Mouse (Mus musculus): ENCODE data around the gene 1110032A03Rik. TPM values are rescaled to one million over a fixed set of nuclear protein-coding genes. Genes with fewer than 3 reads are reported as not detected.

1110032A03Rik gene
- 28.1 and 38.2 TPM in 2 replicates for total RNA-seq (2015; ENCODE audit: low replicate concordance)
- total RNA-seq (2017; ENCODE audit: low replicate concordance) = 15.9 and 21.1 TPM in 2 replicates

- peak; percentile 79 for ATAC-seq (replicated peaks; ENCODE audit: low FRiP score, poor library complexity, severe bottlenecking)
Measured at GRCm38 (mm10) chr9:50774991-50775612, at the start of gene 1110032A03Rik, which contains the start of gene Alg9. Gene 1110032A03Rik, minus strand, starts transcription at chr9:50775520. Gene Alg9, plus strand, starts transcription at chr9:50775019.

DNA sequence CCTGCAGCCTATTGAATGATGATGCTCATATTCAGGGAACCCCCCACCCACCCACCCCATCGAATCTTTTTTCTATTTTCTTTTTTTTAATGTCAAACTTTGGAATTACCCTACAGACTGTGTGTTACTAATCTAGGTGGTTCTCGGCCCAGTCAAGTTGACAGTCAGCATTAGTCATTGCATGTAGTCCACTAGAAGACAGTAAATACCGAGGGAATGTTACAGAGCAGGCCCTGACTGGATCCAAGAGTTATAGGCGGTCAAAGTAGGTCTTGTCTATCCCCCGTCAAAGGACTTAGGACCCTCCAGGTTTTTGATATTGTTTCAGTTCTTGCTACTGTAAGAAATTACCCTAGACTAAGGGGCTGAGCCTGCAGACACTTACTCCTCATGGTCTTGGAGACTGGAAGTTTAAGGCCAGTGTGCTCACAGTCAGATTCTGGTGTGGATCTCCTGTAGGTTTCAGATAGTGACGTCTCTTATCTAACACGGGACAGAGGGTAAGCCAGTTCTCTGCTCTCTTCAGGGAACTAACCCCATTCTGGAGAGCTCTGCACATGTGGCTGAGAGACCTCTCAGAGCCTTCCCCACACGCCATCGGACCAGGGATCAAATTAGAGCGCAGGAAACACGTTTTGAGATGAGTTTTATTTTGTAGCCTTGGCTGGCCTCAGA lies 48.6 kb upstream of the 1110032A03Rik start:
- peak; percentile 96 for ATAC-seq (replicated peaks; ENCODE audit: low FRiP score, poor library complexity, severe bottlenecking)

DNA sequence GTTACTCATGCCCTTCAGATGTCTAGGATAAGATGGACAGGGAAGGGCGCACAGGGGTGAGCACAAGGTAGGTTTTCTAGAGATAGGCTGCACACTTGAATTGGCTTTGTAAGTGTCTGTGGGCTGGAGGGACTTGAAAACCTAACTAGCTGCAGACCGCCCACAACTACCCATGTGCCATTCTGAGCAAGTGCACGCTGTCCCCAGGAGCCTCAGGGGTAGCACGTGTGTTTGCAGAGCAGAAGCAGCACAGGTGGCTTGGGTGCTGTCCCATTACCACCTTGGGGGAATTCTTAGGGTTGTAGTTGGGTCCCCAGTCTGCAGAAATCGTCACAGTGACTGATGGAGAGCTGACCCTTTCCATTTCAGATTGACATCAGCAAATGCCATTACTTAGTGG lies 46.9 kb upstream of the 1110032A03Rik start:
- no peak for ATAC-seq (replicated peaks; ENCODE audit: low FRiP score, poor library complexity, severe bottlenecking)

GRCm38 (mm10) chr9:50821651-50822050 lies 46.3 kb upstream of the 1110032A03Rik start:
- ATAC-seq (replicated peaks; ENCODE audit: low FRiP score, poor library complexity, severe bottlenecking) = no peak

DNA sequence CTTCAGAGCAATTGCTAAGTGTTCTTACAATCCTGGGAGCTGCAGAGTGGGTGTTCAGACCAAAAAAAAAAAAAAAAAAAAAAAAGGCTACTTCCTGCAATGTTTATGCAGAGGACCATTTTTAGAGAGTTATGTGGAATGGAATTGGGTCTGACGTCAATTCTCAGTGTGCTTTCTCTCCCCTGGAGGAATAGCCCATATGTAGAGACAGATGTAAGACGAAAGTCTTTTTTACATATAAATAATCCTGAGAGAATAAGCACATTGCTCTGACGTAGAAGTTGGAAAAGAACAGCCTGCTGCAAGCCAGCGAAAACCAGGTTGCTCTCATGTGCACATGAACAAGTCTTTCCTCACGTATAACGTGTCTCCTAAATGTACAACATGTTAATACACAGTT lies 44.4 kb upstream of the 1110032A03Rik start:
- ATAC-seq (replicated peaks; ENCODE audit: low FRiP score, poor library complexity, severe bottlenecking) = no peak

DNA sequence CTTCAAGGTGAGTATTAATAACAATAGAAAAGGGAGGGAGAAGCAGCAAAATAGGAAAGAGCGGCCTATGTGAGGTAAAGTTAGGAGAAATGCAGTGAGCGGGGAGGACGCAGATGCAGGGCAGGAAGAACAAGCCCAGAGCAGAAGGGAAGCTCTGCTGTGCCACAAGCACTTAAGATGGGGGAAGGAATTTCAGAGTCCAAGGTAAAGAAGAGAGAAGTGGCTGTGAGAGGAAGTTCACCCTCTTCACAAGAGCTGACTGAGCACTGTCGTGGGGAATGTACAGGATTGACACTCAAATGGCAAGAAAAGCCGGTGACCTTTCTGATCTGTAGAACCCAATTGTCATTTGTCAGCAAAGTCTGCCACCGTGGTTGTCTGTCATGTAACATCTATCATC lies 42.7 kb upstream of the 1110032A03Rik start:
- ATAC-seq (replicated peaks; ENCODE audit: low FRiP score, poor library complexity, severe bottlenecking) = no peak

DNA sequence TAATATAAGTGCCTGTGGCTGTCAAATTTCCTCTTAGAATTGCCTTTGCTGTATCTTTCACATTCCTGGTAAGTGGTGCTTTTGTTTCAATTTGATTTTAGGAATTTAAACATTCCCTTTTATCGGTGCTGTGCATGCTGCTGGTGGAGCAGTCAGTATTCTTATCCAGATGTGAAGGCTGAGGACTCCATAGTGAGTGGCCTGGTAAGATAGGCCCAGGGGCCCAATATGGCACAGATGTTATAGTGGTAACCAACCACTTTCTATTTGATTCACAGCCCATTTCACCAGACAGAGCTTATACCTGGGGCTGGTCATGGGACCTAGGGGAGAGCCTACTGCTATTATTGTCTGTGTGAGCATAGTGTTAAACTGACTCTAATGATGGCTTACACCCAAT lies 41.2 kb upstream of the 1110032A03Rik start:
- ATAC-seq (replicated peaks; ENCODE audit: low FRiP score, poor library complexity, severe bottlenecking) = peak; percentile 92

- ATAC-seq (replicated peaks; ENCODE audit: low FRiP score, poor library complexity, severe bottlenecking) = no peak
Measured at GRCm38 (mm10) chr9:50815666-50816065, 40.3 kb upstream of the 1110032A03Rik start.

GRCm38 (mm10) chr9:50813796-50814195 lies 38.5 kb upstream of the 1110032A03Rik start:
- peak; percentile 43 for ATAC-seq (replicated peaks; ENCODE audit: low FRiP score, poor library complexity, severe bottlenecking)

DNA sequence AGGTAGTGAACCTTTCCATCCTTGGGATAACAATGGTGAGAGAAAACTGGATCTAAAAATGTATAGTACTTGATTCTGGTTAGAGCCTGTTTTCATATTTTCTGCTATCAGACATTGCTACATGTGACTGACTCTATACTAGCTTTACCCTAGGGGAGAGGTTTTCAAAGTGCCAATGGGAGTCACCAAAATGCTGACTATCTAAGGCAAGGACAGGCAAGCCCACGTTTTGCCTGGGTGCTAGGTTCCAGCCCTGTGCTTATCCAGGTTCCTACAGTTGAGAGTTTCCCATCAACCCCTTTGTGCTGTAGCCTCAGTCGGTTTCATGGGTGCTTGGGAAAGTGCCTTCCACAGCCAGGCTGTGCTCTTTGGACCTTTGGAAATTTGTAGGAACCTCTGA lies 36.4 kb upstream of the 1110032A03Rik start:
- ATAC-seq (replicated peaks; ENCODE audit: low FRiP score, poor library complexity, severe bottlenecking) = peak; percentile 60

DNA sequence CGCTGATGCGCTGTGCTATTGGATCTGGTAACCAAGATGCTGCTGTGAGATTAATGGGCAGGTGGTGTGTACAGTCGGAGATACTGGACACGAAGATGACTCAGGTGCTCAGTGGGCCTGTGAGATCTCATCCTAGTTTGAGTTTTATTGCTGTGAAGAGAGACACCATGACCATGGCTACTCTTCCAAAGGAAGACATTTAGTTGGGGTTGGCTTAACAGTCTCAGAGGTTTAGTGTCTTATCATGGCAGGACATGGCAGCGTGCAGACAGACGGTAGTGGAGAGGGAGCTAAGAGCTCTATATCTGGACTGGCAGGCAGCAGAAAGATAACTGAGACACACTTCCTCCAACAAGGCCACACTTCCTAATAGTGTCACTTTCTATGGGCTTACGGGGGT lies 35.9 kb upstream of the 1110032A03Rik start:
- peak; percentile 87 for ATAC-seq (replicated peaks; ENCODE audit: low FRiP score, poor library complexity, severe bottlenecking)

- ATAC-seq (replicated peaks; ENCODE audit: low FRiP score, poor library complexity, severe bottlenecking) = no peak
Measured at GRCm38 (mm10) chr9:50809146-50809545, 33.8 kb upstream of the 1110032A03Rik start.

- ATAC-seq (replicated peaks; ENCODE audit: low FRiP score, poor library complexity, severe bottlenecking) = no peak
Measured at GRCm38 (mm10) chr9:50808471-50808870, 33.2 kb upstream of the 1110032A03Rik start.

- peak; percentile 92 for ATAC-seq (replicated peaks; ENCODE audit: low FRiP score, poor library complexity, severe bottlenecking)
Measured at GRCm38 (mm10) chr9:50803055-50803671, 27.8 kb upstream of the 1110032A03Rik start.

GRCm38 (mm10) chr9:50800985-50801384 lies 25.7 kb upstream of the 1110032A03Rik start:
- peak; percentile 56; the same call in 1 of the 2 replicates for ATAC-seq (replicated peaks; ENCODE audit: low FRiP score, poor library complexity, severe bottlenecking)

GRCm38 (mm10) chr9:50798368-50798767 lies 23.0 kb upstream of the 1110032A03Rik start:
- ATAC-seq (replicated peaks; ENCODE audit: low FRiP score, poor library complexity, severe bottlenecking) = no peak

DNA sequence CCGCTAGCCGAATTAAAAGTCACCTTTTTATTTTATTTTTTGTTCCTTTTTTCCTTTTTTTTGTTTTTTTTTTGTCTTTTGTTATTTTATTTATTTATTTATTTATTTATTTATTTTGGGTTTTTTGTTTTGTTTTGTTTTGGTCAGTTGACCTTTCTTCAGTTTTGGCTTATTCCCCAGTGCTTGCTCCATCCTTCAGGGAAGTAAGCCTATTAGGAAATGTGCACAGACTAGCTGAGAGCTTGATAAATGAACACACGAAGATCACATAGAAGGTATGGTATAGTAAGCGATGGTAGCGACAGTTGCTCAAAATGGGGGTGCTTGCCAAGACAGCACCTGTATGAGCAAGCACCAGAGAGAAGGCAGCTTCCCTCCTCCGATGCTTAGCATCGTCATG lies 22.3 kb upstream of the 1110032A03Rik start:
- ATAC-seq (replicated peaks; ENCODE audit: low FRiP score, poor library complexity, severe bottlenecking) = no peak

- ATAC-seq (replicated peaks; ENCODE audit: low FRiP score, poor library complexity, severe bottlenecking) = no peak
Measured at GRCm38 (mm10) chr9:50796776-50797175, 21.5 kb upstream of the 1110032A03Rik start.

GRCm38 (mm10) chr9:50795266-50795665 lies 19.9 kb upstream of the 1110032A03Rik start:
- ATAC-seq (replicated peaks; ENCODE audit: low FRiP score, poor library complexity, severe bottlenecking) = no peak

DNA sequence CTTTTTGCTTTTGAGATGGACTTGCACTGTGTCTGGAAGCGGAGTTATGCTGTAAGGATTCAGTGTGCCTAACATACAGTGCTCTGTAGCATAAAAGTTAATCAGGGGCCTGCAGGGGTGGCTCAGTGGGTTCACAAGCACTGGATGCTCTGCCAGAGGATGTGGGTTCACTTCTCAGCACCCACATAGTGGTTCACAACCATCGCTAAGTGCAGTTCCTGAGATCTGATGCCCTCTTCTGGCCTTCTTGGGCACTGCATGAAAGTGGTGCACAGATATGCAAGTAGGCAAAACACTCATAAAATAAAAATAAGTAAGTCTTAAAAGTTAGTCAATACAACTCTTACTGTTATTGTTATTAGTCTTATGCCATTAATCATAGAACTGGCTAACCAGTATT lies 6.8 kb upstream of the 1110032A03Rik start:
- ATAC-seq (replicated peaks; ENCODE audit: low FRiP score, poor library complexity, severe bottlenecking) = peak; percentile 69; the same call in 1 of the 2 replicates

Measured in erythroid progenitor cell, adult 5-6 weeks (primary cell).